In the genomic region with DNA sequence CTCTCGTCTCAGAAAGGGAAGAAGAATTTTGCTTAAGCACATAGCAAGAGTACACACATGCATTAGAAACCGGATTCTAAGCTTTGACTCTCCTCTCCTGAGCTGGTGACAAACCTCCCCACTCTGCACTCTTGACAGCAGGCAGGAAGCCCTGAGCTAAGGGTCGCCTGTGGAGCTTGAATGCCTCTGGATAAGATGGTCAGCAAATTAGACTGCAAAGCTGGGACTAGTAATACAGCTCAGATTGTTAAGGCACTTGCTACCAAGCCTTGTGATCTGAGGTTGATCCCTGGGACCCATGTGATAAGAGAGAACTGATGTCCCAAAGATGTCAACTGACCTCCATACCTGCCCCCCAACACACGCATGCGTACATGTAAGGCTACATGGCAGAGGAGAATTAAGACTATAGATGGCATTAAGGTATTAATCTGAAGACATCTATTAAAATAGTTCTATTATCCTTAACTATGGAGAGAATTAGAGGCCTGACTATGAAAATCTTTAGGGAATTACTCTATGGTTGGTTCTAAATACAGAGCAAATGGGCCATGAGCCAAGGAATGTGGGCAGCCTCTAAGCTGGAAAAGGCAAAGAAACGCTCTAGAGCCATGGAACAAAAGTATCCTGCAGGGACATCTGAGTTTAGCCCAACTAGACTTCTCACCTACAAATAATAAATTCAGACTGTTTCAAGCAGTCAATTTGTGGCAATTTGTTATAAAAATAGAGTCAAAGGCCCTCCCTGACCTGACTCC, we compare ENCODE assay signal across 10 mouse cellular contexts. TPM values are rescaled to one million over a fixed set of nuclear protein-coding genes. Genes with fewer than 3 reads are reported as not detected.
A peak's percentile ranks its signal among the peaks of the same experiment; 100 is the strongest.
DNase-seq lines count a peak whose midpoint lies in the region; ATAC-seq lines count a peak whose summit lies in the region.
"Had no signal": no experiment of that assay in that cellular context is flagged by ENCODE, and none has a peak within 500 bp of the region (broad histone marks: within the 10 kb centered on the region; RNA-seq: fewer than 3 reads in every experiment).

No protein-coding gene starts in this region.

- ATAC-seq in frontal cortex, adult (ENCODE audit: low TSS enrichment) = peak; percentile 84
- ATAC-seq in lung, embryonic 15.5 days (ENCODE audit: borderline replicate concordance, extremely low read depth, low FRiP score, low TSS enrichment) = no peak
- ATAC-seq in heart, embryonic 16.5 days (replicated peaks; ENCODE audit: extremely low read depth, insufficient read depth, low FRiP score) = 0 out of 2 replicates have a peak, but pooled peaks have one; percentile 58
- ATAC-seq: liver, postnatal 0 days had no signal

- H3K4me1 ChIP-seq in lung, embryonic 15.5 days = peaks cover 35% of the 10 kb centered on the region
- H3K4me1 ChIP-seq in heart, embryonic 16.5 days (ENCODE audit: control insufficient read depth, insufficient read depth, low read length) = peaks cover 52% of the 10 kb centered on the region

- no peak overlapping the region for H3K4me3 ChIP-seq in lung, embryonic 15.5 days
- no peak overlapping the region for H3K4me3 ChIP-seq in heart, embryonic 16.5 days (ENCODE audit: low read length)

- H3K27ac ChIP-seq in lung, embryonic 15.5 days = peak overlapping the region; percentile 59; the same call in 1 of the 2 replicates
- H3K27ac ChIP-seq in heart, embryonic 16.5 days (ENCODE audit: low read length) = peak overlapping the region; percentile 86

- no peaks in the 10 kb centered on the region for H3K9me3 ChIP-seq in lung, embryonic 15.5 days
- no peaks in the 10 kb centered on the region for H3K9me3 ChIP-seq in heart, embryonic 16.5 days (replicated peaks; ENCODE audit: control insufficient read depth, low read length)

- no peak overlapping the region for H3K4me2 ChIP-seq in lung, embryonic 15.5 days
- H3K4me2 ChIP-seq in heart, embryonic 16.5 days (ENCODE audit: low read depth, low read length) = peak overlapping the region; percentile 26

- H3K9ac ChIP-seq in lung, embryonic 15.5 days = no peak overlapping the region
- H3K9ac ChIP-seq in heart, embryonic 16.5 days (ENCODE audit: low read length) = no peak overlapping the region
- H3K9ac ChIP-seq: liver, postnatal 0 days had no signal

- DNase-seq in frontal cortex, postnatal 14 days (ENCODE audit: low spot score in 2 of 2) = no peak
- no peak for DNase-seq in lung, postnatal 4 days
- DNase-seq in right cerebral cortex, postnatal 36 days (ENCODE audit: low spot score in 2 of 2) = peak; percentile 24 to 61
- DNase-seq in gastrocnemius, postnatal 10 days = no peak
- DNase-seq in thymus, postnatal 36 days = no peak
- DNase-seq: layer of hippocampus, adult 9-11 months; liver, postnatal 0 days had no signal

- 61% methylated on average over 6 of the region's 6 CpGs for WGBS in lung, embryonic 15.5 days
- 53% methylated on average over 6 of the region's 6 CpGs for WGBS in heart, embryonic 16.5 days

- no peaks in the 10 kb centered on the region for H3K36me3 ChIP-seq in lung, embryonic 15.5 days
- H3K36me3 ChIP-seq in heart, embryonic 16.5 days (ENCODE audit: control insufficient read depth, insufficient read depth) = no peaks in the 10 kb centered on the region

- no peaks in the 10 kb centered on the region for H3K27me3 ChIP-seq in lung, embryonic 15.5 days
- H3K27me3 ChIP-seq in heart, embryonic 16.5 days (ENCODE audit: control insufficient read depth, insufficient read depth, low read length) = no peaks in the 10 kb centered on the region

RNA-seq across cellular contexts. Expression of a gene that starts 8.6 kb away (rescaled TPM):
- 28.6 and 29.8 TPM in 2 replicates for polyA plus RNA-seq in lung, embryonic 15.5 days (2015; fragmentation: Nextera tagmentation; extraction: Ambion mirVana)
- 24.7 and 25.8 TPM in 2 replicates for polyA plus RNA-seq in heart, embryonic 16.5 days (2015; fragmentation: Nextera tagmentation; extraction: Ambion mirVana)
- total RNA-seq in gastrocnemius, postnatal 10 days (2021) = 10 to 100 TPM; 21.4 to 33.1 TPM

Comparison
In these comparisons a context has a peak if more than half of its experiments do, and no peak if none do; other contexts are left out.
1. DNase-seq: peak in right cerebral cortex, postnatal 36 days (2 of 2); none in frontal cortex, postnatal 14 days (0 of 2), lung, postnatal 4 days (0 of 2), gastrocnemius, postnatal 10 days (single experiment) and thymus, postnatal 36 days (0 of 2).